Mouse (Mus musculus) lung, postnatal 14 days (tissue): ENCODE data around the gene Nckipsd.
A peak's percentile ranks its signal among the peaks of the same experiment; 100 is the strongest.

Experiments
- DNase-seq: peaks from one replicate; pipeline ENCODE4 v3.0.0; 2021

Nckipsd gene

DNA sequence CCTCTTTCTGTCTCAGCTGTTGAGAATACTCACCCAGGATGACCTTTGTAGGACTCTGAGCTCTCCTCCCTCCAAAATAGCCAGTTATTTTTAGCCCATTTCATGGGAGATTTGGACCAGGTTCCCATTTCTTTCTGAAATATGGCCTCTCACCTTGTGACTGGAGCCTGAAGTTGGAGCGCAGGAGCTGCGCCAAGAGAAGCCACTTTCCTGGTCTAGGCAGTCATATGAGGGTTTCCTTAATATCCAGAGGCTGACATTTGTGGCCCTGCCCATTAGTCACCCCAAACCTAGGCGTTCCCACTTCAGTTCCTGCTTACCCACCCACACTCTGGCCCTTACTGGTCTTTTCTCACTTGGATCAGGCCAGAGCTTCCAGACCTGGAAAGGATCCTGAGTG lies 44.8 kb downstream of the Nckipsd start, which contains the start of gene Slc26a6:
TSS of gene Slc26a6 (plus strand) at position 308 of the 400 bp plus-strand sequence.
- no peak for DNase-seq

DNA sequence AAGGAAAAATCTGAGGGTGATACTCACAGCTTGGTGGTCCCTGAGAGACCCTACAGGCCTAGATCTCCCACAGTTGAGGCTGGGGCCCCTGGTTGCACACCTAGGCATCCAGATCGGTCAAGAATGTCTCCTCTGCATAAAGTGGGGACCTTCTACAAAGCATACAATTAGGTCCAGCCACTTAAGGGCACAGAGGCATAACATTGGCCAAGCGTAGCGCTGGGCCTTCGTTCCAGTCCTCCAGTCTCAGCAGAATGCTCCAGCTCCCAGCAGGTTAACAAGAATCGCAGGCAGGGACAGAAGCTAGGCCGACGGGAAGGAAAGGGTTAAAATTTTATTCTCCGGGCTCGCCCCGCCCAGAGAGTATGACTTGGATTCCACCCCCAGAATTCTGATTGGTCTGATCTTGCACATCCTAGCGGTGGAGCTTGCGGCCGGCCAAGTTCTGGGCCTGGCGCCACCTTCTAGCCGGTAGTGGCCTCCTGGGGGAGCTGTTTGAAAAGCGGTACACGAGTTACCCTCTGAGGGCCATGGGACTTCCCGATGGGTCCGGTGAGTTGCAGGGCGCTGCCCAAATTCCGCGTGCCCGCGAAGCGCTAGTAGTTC lies 45.6 kb downstream of the Nckipsd start:
- peak; percentile 91 for DNase-seq

- DNase-seq, result peak; percentile 88
These were observed 46.1 kb downstream of the Nckipsd start for GRCm38 (mm10) chr9:108854241-108854696.

- DNase-seq, result no peak
These were observed 47.2 kb downstream of the Nckipsd start for GRCm38 (mm10) chr9:108855335-108855734.

DNA sequence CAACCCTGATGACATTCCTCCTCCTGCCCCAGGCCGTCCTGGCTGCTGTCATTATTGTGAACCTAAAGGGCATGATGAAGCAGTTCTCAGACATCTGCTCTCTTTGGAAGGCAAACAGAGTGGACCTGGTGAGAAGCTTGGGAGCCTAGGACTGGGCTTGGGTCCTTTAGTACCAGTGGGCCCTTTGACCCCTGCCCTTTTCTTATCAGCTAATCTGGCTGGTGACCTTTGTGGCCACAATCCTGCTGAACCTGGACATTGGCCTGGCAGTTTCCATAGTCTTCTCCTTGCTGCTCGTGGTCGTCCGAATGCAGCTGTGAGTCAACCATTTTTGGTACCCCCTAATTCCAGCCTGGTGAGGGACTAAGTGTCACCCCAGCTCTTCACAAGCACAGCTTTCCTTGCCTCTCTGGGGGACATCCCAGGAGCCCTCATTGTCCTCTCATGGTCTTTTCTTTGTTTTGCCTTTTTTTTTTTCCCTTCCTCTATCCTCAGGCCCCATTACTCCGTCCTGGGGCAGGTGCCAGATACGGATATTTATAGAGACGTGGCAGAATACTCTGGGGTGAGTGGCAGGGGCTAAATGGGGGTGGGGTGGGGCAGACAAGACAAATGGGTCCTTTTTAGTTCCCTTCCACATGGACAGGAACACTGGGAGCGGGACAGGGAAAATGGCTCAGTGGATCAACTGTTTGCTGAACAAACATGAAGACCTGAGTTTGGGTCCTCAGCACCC lies 50.8 kb downstream of the Nckipsd start:
- no peak for DNase-seq
